Mouse (Mus musculus): ENCODE data around the gene Tuft1. TPM values are rescaled to one million over a fixed set of nuclear protein-coding genes. Genes with fewer than 3 reads are reported as not detected.
A peak's percentile ranks its signal among the peaks of the same experiment; 100 is the strongest.

The Tuft1 gene
- polyA plus RNA-seq, 1 experiment from 2014 or later = 27.0 TPM

- no peak for ATAC-seq (ENCODE audit: insufficient number of reproducible peaks, low FRiP score, low TSS enrichment, low read depth)
- H3K27ac ChIP-seq (replicated peaks) = no peak overlapping the region
- no peaks in the 10 kb centered on the region for H3K27me3 ChIP-seq
- peaks cover 20% of the 10 kb centered on the region for H3K4me1 ChIP-seq
- WGBS = 71% methylated on average over 7 of the region's 7 CpGs
- no peaks in the 10 kb centered on the region for H3K36me3 ChIP-seq
- H3K4me3 ChIP-seq (replicated peaks) = peak overlapping the region; percentile 89
- H3K9ac ChIP-seq = no peak overlapping the region
- no peaks in the 10 kb centered on the region for H3K9me3 ChIP-seq (replicated peaks)
- peak overlapping the region; percentile 77; the same call in 1 of the 2 replicates for H3K4me2 ChIP-seq (replicated peaks)
These were observed 75.7 kb downstream of the Tuft1 start for GRCm38 (mm10) chr3:94582944-94583343.

DNA sequence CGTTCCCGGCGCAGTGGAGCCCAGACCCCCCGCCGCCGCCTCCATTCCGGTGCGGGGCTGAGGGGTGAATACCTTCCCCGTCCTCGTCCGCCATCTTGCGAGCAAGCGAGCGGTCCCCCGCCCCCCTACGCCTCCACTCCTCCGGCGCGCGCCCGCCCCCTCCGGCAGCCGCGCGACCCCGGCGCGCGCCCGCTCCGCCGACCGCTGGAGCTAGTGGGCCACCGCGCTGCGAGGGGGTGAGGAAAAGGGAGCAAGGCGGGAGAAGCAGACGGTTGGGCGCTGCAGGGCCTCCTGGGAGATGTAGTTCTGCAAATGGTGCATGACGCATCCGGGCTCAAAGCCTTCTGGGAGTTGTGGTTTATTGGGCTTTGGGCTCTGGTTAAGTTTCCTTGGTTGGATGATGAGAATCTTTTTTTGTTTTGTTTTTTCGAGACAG lies 76.2 kb downstream of the Tuft1 start, which contains the start of gene Snx27:
Snx27 (minus strand) TSS at position 261 of the 436 bp plus-strand sequence.
- H3K4me1 ChIP-seq = peaks cover 20% of the 10 kb centered on the region
- ATAC-seq (ENCODE audit: insufficient number of reproducible peaks, low FRiP score, low TSS enrichment, low read depth) = peak; percentile 97
- no peaks in the 10 kb centered on the region for H3K9me3 ChIP-seq (replicated peaks)
- H3K4me2 ChIP-seq (replicated peaks) = peak within 1 kb of the TSS; percentile 77
- H3K4me3 ChIP-seq (replicated peaks) = peak within 1 kb of the TSS; percentile 89
- H3K36me3 ChIP-seq = no peaks in the 10 kb centered on the region
- under 1% methylated on average over 38 of the region's 42 CpGs for WGBS
- peak within 1 kb of the TSS; percentile 91 for H3K27ac ChIP-seq (replicated peaks)
- H3K27me3 ChIP-seq = no peaks in the 10 kb centered on the region
- H3K9ac ChIP-seq = peak within 1 kb of the TSS; percentile 92

GRCm38 (mm10) chr3:94581793-94582455 lies 76.7 kb downstream of the Tuft1 start:
- ATAC-seq (ENCODE audit: insufficient number of reproducible peaks, low FRiP score, low TSS enrichment, low read depth) = peak; percentile 83
- H3K9me3 ChIP-seq (replicated peaks) = no peaks in the 10 kb centered on the region
- no peaks in the 10 kb centered on the region for H3K27me3 ChIP-seq
- peak overlapping the region; percentile 91 for H3K27ac ChIP-seq (replicated peaks)
- H3K4me2 ChIP-seq (replicated peaks) = peak overlapping the region; percentile 77
- no peaks in the 10 kb centered on the region for H3K36me3 ChIP-seq
- 1% methylated on average over 45 of the region's 48 CpGs for WGBS
- peak overlapping the region; percentile 92 for H3K9ac ChIP-seq
- peaks cover 20% of the 10 kb centered on the region for H3K4me1 ChIP-seq
- peak overlapping the region; percentile 89 for H3K4me3 ChIP-seq (replicated peaks)

DNA sequence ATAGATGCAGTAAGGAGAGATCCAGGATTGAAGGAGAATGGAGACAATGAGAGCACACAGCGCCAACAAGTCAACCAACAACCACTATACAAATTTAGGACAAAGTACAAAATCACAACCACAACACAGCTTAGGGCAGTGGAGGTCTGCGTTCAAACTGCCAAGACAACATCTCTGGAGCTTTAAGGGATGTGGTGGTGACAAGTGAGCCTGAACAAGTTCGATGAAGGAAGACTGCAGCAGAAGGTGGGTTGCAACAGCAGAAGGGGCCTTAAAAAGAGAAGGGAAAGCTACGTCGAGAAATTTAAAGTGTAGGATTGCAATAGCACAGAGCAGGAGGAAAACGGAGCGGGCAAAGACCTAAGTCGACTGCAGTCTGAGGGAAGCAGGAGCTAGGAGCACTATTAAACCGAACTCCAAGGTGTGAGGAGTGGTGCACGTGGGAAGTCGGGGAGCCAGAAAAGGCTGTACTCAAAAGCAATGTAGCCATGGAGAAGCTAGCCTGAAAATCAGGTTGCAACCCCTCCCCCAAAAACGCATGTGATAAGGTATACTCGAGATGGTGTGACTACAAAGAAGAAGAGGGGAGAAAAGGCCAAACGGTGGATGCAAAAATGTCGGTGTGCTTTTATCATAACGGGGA lies 77.4 kb downstream of the Tuft1 start:
- WGBS = 3% methylated on average over 16 of the region's 16 CpGs

GRCm38 (mm10) chr3:94574506-94574905 lies 84.2 kb downstream of the Tuft1 start:
- WGBS = 85% methylated on average over 6 of the region's 6 CpGs
- Histone ChIP-seq H3K36me3 (no peaks in the 10 kb centered on the region), H3K4me3 (replicated peaks) (no peak overlapping the region), H3K27me3 (no peaks in the 10 kb centered on the region), H3K4me2 (replicated peaks) (no peak overlapping the region), H3K27ac (replicated peaks) (no peak overlapping the region), H3K9me3 (replicated peaks) (no peaks in the 10 kb centered on the region), H3K4me1 (peaks cover 4% of the 10 kb centered on the region; the same call in 1 of the 2 replicates), H3K9ac (no peak overlapping the region)
- no peak for ATAC-seq (ENCODE audit: insufficient number of reproducible peaks, low FRiP score, low TSS enrichment, low read depth)

More for the DNA sequence above, 77.4 kb downstream of the Tuft1 start:
- no peaks in the 10 kb centered on the region for H3K36me3 ChIP-seq
- H3K4me1 ChIP-seq = peaks cover 20% of the 10 kb centered on the region
- H3K4me2 ChIP-seq (replicated peaks) = peak overlapping the region; percentile 77
- H3K27ac ChIP-seq (replicated peaks) = peak overlapping the region; percentile 91
- no peak for ATAC-seq (ENCODE audit: insufficient number of reproducible peaks, low FRiP score, low TSS enrichment, low read depth)
- peak overlapping the region; percentile 89 for H3K4me3 ChIP-seq (replicated peaks)
- H3K9me3 ChIP-seq (replicated peaks) = no peaks in the 10 kb centered on the region
- no peaks in the 10 kb centered on the region for H3K27me3 ChIP-seq
- peak overlapping the region; percentile 92 for H3K9ac ChIP-seq

GRCm38 (mm10) chr3:94567242-94567641 lies 91.4 kb downstream of the Tuft1 start:
- Histone ChIP-seq H3K27ac (replicated peaks) (no peak overlapping the region), H3K27me3 (no peaks in the 10 kb centered on the region), H3K9me3 (replicated peaks) (no peaks in the 10 kb centered on the region), H3K4me1 (peaks cover 14% of the 10 kb centered on the region), H3K36me3 (no peaks in the 10 kb centered on the region), H3K4me2 (replicated peaks) (no peak overlapping the region), H3K4me3 (replicated peaks) (no peak overlapping the region), H3K9ac (no peak overlapping the region)
- no peak for ATAC-seq (ENCODE audit: insufficient number of reproducible peaks, low FRiP score, low TSS enrichment, low read depth)
- 58% methylated on average over 2 of the region's 2 CpGs for WGBS

GRCm38 (mm10) chr3:94565557-94565956 lies 93.1 kb downstream of the Tuft1 start:
- Histone ChIP-seq H3K4me2 (replicated peaks) (no peak overlapping the region), H3K27me3 (no peaks in the 10 kb centered on the region), H3K4me1 (peaks cover 18% of the 10 kb centered on the region), H3K4me3 (replicated peaks) (no peak overlapping the region), H3K36me3 (no peaks in the 10 kb centered on the region), H3K9ac (no peak overlapping the region), H3K9me3 (replicated peaks) (no peaks in the 10 kb centered on the region), H3K27ac (replicated peaks) (peak overlapping the region; percentile 76)
- WGBS = 52% methylated on average over 2 of the region's 2 CpGs
- no peak for ATAC-seq (ENCODE audit: insufficient number of reproducible peaks, low FRiP score, low TSS enrichment, low read depth)

GRCm38 (mm10) chr3:94565127-94565526 lies 93.5 kb downstream of the Tuft1 start:
- H3K4me2 ChIP-seq (replicated peaks) = no peak overlapping the region
- no peak for ATAC-seq (ENCODE audit: insufficient number of reproducible peaks, low FRiP score, low TSS enrichment, low read depth)
- 0 out of 2 replicates have a peak, but pooled peaks cover under 1% of the 10 kb centered on the region for H3K36me3 ChIP-seq
- no peak overlapping the region for H3K9ac ChIP-seq
- H3K4me3 ChIP-seq (replicated peaks) = no peak overlapping the region
- no peaks in the 10 kb centered on the region for H3K27me3 ChIP-seq
- peak overlapping the region; percentile 76 for H3K27ac ChIP-seq (replicated peaks)
- 14% methylated on average over 3 of the region's 3 CpGs for WGBS
- no peaks in the 10 kb centered on the region for H3K9me3 ChIP-seq (replicated peaks)
- H3K4me1 ChIP-seq = peaks cover 18% of the 10 kb centered on the region

- WGBS = 60% methylated on average over 4 of the region's 4 CpGs
- H3K9ac ChIP-seq = no peak overlapping the region
These were observed 94.2 kb downstream of the Tuft1 start for GRCm38 (mm10) chr3:94564356-94565010.

DNA sequence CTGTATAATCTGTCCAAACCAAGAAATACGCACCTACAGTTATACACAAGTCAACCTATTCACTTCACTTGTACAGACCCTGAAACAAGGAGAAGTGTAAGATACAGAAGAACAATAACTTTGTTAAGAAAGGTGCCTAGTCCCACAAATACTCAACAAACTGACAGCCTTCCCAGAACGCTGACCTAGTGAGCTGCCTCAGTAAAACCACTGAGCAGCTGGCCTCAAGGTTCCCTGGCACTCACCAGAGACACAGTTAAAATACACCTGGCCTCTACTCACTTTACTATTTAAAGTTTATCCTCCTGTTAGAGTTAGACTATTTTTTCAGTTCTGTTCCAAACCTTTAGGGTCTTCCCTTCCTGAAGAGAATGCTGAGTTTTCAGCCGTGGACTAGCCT lies 95.5 kb downstream of the Tuft1 start:
- Histone ChIP-seq H3K27ac (replicated peaks) (no peak overlapping the region), H3K4me3 (replicated peaks) (no peak overlapping the region), H3K27me3 (no peaks in the 10 kb centered on the region), H3K36me3 (peaks cover 16% of the 10 kb centered on the region; the same call in 1 of the 2 replicates), H3K4me1 (peaks cover 18% of the 10 kb centered on the region), H3K9me3 (replicated peaks) (no peaks in the 10 kb centered on the region), H3K4me2 (replicated peaks) (no peak overlapping the region), H3K9ac (no peak overlapping the region)
- 85% methylated on average over 3 of the region's 3 CpGs for WGBS
- no peak for ATAC-seq (ENCODE audit: insufficient number of reproducible peaks, low FRiP score, low TSS enrichment, low read depth)

More at GRCm38 (mm10) chr3:94564356-94565010, 94.2 kb downstream of the Tuft1 start:
- no peaks in the 10 kb centered on the region for H3K9me3 ChIP-seq (replicated peaks)
- peaks cover 18% of the 10 kb centered on the region for H3K4me1 ChIP-seq
- H3K27ac ChIP-seq (replicated peaks) = peak overlapping the region; percentile 76; the same call in 1 of the 2 replicates
- H3K36me3 ChIP-seq = peaks cover 7% of the 10 kb centered on the region; the same call in 1 of the 2 replicates
- no peak overlapping the region for H3K4me2 ChIP-seq (replicated peaks)
- no peak overlapping the region for H3K4me3 ChIP-seq (replicated peaks)
- no peak for ATAC-seq (ENCODE audit: insufficient number of reproducible peaks, low FRiP score, low TSS enrichment, low read depth)
- H3K27me3 ChIP-seq = no peaks in the 10 kb centered on the region
